Mouse (Mus musculus) spleen, adult 12 weeks (tissue): Measurements from ENCODE around the gene Eif2a.

ENCODE experiments used
- DNase-seq: peaks from one replicate; pipeline ENCODE4 v3.0.0; 2022; ENCODE audit warnings: low spot score

The Eif2a gene

DNA sequence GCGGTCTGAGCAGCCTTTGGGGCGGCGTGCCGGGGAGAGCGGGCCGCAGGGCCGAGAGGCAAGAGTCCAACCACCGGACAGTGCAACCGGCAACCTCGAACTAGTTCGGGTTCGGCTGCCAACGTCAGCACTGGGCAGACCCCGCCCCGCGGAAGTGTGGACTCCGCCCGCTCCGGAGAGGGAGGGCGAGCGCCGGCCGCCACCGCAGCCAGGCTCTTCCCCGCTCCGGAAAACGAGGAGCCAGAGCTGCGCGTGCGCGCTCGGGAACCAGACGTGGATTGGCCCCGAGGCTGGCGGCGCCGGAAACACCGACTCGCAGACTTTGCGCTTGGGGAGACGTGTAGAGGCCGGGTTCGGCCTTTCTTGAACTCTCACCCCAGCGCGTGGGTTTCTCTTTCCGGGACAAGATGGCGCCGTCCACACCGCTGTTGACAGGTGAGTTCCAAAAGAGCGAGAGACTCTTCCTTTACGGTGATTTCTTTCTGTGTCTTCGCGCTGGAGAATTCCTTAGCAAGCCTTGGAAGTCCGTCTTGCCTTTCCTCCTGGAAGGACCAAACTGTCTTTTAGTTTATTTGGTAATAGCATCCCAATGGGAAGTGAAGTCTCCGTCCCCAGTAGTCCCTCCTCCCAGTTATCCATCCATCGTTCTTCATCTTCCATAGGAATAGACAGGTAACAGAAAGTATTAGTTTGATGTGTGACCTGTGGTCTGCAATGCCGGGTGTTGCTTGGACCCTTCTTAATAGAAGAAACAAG is at the start of gene Eif2a, which contains the start of gene Serp1:
TSS of gene Eif2a (plus strand) at position 170 of the 756 bp plus-strand sequence.
TSS of gene Serp1 (minus strand) at position 241 of the 756 bp plus-strand sequence.
- peak; percentile 96 for DNase-seq

DNA sequence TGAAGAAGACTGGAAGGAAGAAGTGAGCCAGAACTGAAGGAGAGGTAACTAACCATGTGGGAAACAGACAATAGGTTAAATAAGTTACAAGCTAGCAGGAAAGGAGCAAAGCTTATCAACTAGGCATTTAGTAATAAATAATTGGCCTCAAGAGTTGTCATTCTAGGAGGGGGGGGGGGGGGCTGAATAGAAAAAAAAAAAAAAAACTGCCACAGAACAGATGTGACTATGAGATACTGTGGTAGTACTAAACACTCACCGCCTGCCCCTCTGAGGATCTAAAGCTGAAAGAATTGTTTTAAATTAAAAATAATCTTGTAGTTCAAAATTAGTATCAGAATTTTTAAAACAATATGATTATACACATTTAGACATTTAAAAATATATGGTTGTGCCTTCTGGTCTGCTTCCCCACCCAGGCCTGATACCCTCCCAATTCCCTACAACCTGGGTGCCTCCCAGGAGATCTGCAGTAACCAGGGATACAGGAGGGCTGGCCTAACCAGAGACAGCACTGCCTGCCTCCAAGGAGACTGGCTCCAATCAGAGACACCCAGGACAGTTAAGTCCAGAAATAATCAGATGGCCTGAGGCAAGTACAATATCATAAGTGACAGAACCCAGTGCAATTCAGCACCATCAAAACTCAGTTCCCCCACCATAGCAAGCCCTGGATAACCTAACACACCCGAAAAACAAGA is 46.7 kb upstream of the Eif2a start:
- no peak for DNase-seq

GRCm38 (mm10) chr3:58485883-58486282 is 39.7 kb upstream of the Eif2a start:
- DNase-seq: no peak

GRCm38 (mm10) chr3:58487121-58487520 is 38.5 kb upstream of the Eif2a start:
- no peak for DNase-seq

DNA sequence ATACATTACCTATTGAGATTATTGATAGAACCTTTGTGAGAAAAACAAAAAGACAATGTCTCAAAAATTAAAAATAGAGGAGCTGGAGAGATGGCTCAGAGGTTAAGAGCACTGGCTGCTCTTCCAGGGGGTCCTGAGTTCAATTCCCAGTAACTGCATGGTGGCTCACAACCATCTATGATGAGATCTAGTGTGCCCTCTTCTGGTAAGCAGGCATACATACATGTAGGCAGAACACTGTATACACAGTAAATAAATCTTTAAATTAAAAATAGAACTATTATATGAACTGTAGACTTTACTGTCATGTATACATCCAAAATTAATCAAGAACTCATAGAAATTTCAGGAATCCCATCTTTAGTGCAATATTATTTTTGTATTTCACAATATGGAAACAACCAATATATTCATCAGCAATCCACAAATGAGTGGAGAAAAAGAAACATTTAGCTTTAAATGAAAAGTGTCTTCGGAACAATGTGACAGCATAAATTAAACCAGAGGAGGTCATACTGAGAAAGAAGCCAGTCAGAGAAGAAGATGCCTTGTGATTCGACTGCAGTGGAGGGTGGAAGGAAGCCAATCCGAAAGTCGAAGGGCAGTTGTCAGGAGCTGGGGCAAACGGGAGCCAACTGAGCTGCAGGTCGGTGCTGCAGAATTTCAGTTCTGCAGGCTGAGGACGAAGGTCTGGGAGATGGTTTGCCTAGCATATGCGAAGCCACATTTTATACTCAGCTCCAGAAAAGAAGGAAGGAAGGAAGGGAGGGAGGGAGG is 37.4 kb upstream of the Eif2a start:
- DNase-seq: no peak

GRCm38 (mm10) chr3:58490787-58491186 is 34.8 kb upstream of the Eif2a start:
- no peak for DNase-seq

DNA sequence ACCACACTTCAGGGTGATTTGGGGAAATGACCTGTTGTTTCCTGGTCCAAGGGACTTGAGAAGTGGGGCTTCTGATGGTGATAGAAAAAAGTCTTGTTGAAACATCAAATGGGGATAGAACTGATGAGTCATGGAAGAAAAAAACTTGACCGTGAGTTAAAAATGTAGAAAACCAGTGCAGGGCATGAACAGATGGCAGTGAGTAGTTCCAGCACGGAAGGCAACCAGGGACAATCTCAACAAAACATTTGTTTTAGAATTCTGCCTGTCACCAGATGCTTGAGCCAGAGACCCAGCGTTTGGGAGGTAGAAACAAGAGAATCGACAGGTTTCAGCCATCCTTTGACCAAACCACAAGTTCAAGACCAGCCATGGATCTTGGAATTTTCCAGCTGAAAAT is 32.0 kb upstream of the Eif2a start:
- no peak for DNase-seq

- DNase-seq: no peak
Measured at GRCm38 (mm10) chr3:58501961-58502360, 23.7 kb upstream of the Eif2a start.

DNA sequence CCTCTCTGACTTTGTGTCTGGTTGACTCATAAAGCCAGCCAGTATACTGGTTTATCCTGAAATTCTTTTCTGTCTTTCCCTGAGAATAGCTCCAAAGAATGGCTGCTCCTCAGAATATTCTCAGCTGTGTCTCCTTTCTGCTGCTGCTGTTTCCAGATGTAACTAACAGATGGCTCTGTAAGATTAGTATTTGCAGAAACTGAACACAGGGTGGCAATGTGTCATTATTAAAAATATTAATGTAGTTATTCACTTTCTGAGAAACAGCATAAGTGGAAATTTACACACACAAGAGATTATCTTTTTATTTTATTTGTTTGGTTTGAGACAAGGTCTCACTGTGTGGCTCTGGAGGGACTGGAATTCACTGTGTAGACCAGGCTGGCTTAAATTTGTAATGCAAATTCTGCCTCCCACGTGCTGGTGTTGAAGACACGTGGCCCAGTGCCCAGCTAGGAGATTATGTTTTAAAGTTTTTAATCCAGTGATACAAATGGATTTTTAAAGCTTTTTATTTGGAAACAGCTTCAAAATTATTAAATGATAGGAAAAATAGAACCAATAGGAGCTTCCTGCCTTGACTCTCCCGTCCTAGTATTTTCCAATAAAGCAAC is 21.8 kb upstream of the Eif2a start:
- DNase-seq: no peak

DNA sequence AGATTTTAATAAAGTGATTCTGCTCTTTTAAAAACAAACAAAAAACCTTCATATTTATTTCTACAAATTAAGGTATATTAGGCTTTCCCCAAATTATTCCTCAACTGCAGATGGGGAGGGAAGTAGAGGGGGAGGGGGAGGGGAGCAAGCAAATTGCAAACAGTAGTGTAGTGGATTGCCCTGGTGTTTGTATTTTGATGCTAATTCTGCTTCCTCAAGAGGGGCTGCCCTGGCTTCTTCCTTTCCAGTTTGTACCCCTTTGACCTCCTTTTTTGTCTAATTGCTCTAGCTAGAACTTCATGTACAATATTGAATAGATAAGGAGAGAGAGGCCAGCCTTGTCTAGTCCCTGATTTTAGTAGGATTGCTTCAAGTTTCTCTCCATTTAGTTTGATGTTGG is 20.9 kb upstream of the Eif2a start:
- DNase-seq: no peak

GRCm38 (mm10) chr3:58508020-58508750 is 17.4 kb upstream of the Eif2a start:
- DNase-seq: no peak

DNA sequence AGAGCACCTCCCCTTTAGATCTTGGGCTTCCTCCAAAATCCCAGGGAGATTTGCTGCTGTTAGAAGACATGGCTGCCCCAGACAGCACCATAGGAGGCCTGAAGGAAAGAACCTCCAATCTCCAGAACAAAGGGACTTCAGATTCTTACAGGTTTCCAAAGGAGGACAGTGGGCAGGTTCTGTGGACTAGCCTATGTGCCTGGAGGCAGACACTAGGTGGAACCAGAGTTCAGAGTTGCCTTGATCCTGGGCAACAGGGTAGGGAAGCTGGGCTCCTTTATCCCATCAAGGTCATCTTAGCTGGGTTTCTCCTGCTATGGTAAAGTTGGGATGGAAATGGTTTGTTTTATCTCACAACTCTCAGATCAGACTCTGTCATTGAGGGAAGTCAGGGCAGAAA is 14.0 kb upstream of the Eif2a start:
- DNase-seq: no peak

DNA sequence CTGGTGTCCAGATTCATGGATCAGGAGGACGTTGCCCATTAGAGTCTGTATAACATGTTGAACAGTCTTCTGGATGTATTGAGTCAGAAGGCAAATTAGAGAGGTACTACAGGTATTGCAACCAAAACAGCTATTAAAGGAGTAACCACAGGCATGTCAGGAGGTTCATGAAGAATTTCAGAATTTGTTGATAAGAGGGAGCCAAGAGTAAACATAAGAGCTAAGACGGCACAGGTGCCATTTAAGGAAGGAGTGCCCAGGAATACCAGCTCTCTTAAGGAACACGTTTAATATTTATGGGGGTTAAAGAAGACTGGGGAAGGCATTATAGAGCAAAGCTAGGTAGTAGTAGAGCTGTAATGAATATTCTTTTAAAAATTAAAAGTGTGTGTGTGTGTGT is 12.9 kb upstream of the Eif2a start:
- DNase-seq: no peak

DNA sequence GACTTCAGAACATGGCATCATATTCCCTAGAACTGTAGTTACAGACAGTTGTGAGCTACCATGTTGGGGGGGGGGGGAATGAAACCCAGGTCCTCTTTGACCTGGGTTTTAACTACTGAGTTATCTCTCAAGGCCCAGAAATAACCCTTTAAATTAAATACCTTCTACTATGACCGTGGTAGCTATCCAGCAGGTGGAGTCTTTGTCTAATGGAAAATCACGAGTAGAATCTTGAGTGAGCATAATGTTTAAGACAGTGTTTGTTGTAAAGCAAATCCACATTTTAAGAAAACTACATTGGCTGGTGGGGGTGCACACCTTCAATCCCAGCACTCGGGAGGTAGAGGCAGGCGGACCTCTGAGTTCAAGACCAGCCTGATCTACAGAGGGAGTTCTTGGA is 12.1 kb upstream of the Eif2a start:
- no peak for DNase-seq

DNA sequence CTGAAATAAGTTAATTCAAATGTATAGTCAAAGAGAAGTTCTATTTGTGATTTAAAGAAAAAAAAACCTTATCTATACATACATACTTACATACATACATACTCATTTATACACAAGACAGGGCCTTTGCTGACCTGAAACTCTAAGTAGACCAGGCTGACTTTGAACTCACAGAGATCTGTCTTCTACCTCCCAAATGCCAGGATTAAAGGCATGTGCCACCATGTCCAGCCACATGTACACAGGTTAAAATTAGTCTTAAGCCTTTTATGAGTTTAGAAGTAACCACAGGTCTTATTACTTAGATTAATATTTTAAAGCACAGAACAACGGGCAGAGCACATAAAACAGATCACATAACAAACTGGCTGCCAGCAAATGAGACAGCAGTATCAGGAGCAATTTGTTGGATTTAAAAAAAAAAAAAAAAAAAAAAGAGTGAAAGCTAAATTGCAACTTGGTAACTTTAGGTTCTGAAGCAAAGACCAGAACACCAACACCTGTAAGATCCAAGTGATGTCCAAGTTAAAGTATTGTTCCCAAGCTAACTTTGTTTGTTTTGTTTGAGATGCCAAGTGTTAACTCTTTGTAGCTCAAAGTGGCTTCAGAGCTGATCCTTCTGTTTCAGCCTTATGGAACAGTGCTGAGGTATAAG is 9.5 kb upstream of the Eif2a start:
- no peak for DNase-seq

- no peak for DNase-seq
Measured at GRCm38 (mm10) chr3:58516602-58516976, 9.0 kb upstream of the Eif2a start.

- peak; percentile 44 for DNase-seq
Measured at GRCm38 (mm10) chr3:58517258-58517657, 8.4 kb upstream of the Eif2a start.

DNA sequence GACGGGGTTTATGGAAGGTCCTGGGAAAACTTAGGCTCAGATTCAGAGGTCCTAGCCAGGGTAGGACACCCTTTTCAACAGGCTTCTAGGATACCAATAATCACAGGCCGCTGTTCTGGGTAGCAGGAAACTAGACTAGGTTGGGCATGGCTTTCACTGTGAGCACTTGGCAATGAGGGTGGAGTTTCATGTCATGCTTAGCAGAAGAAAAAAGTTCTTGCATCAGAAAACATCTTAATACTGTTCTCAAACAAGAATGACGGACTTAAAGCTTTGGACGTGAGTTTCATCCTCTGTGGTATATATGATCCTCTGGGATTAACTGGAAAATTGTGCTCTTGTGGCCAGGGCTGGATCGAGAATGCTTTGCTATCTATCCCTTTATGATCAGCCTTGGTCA is 7.8 kb upstream of the Eif2a start:
- no peak for DNase-seq

DNA sequence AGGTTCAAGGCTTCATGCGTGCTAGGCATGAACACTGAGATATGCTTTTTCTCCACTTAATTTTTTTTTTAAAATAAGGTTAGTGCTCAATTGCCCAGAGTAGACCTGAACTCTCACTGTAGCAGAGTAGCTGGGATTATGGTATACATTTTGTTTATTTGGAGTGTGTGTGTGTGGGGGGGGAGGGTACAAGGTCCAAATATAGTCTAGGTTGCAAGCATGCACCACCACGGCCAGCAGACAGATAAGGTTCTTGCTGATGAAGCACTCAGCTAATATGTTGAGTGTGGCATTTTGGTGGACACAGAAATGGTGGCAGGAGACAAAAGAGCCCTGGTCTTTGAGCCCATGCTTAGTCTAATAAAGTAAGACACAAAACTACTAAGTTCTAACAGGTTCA is 6.7 kb upstream of the Eif2a start:
- no peak for DNase-seq

DNA sequence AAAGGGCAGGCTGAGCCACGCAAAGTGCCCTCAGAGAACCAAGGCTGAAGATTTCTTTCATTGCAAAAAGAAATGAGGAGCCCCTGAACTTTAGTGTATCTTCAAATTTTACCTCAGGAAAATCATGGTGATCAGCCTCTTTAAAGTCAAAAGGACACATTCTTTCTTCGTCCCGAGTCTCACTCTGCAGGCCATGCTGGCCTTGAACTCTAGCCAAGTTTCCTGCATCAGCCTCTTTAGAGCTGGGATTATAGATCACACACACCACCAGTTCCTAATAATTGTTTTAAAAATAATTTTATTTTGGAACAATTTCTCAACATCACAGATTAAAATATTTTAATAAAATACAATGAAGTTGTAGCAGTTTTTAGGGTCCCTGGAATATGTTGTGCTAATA is 6.1 kb upstream of the Eif2a start:
- DNase-seq: no peak

DNA sequence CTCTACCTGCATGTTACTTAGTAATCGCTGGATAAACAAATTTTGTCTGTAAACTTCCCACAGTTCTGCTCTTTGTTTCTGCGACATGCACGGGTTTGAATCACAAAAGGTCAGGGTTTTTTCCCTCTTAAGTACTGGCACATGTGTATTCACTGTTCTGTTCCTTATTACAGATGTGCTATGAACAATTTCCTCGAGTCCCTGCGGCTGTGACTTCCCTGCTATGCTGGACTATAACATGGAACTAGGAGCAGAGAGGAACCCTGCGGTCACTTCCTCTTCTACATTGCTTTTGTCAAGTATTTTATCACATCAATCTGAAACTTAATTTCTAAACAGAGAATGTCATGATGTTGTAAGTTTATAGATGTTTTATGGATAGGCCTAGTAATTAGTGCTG is 5.3 kb upstream of the Eif2a start:
- DNase-seq: no peak
